Mouse (Mus musculus) adrenal gland, adult 18-20 months (tissue): ENCODE data around the gene Smg7. TPM values are rescaled to one million over a fixed set of nuclear protein-coding genes. Genes with fewer than 3 reads are reported as not detected.
"Not testable (repeated sequence)": the region's sequence is repeated elsewhere in the genome, so short reads cannot be mapped to it uniquely, and the experiment has no call there.

Source experiments
- DNase-seq, 2 experiments: peaks; one replicate each; pipeline ENCODE4 v3.0.0; 2021 to 2022; ENCODE audit warnings: low spot score in 2 of 2
- long read RNA-seq, 2 experiments: library from polyadenylated mRNA; stranded (forward); transcript quantifications; one replicate each; pipeline ENCODE4 v2.0.0; 2021
- total RNA-seq, 2 experiments: library from RNA; stranded (reverse); gene quantifications; 1 replicate in 1 of 2; 2 replicates in 1 of 2; pipeline ENCODE4 v1.2.3; 2021

Smg7 gene
- 10 to 100 TPM; 65.8 to 73.8 TPM for total RNA-seq
- long read RNA-seq, experiment 1, full-length matches to known transcripts, result 1 of 3 reads
- long read RNA-seq, experiment 1, partial matches to known transcripts, result 0 of 3 reads
- long read RNA-seq, experiment 1, other reads (novel, unspliced or antisense), result 2 of 3 reads
- long read RNA-seq, experiment 2, partial matches to known transcripts, result 1 of 6 reads
- long read RNA-seq, experiment 2, other reads (novel, unspliced or antisense), result 5 of 6 reads

GRCm38 (mm10) chr1:152901765-152902664 lies at the start of gene Smg7:
Smg7 (minus strand) TSS chr1:152902646.
- peak; percentile 25 to 64 for DNase-seq

GRCm38 (mm10) chr1:152942977-152943376 lies 40.5 kb upstream of the Smg7 start:
- no peak for DNase-seq

GRCm38 (mm10) chr1:152936365-152936764 lies 33.9 kb upstream of the Smg7 start:
- no peak for DNase-seq

GRCm38 (mm10) chr1:152935476-152935875 lies 33.0 kb upstream of the Smg7 start:
- DNase-seq, result no peak

GRCm38 (mm10) chr1:152933962-152934361 lies 31.5 kb upstream of the Smg7 start:
- DNase-seq, result no peak

GRCm38 (mm10) chr1:152921786-152922185 lies 19.3 kb upstream of the Smg7 start:
- no peak for DNase-seq

- no peak for DNase-seq
These were observed 15.2 kb upstream of the Smg7 start for GRCm38 (mm10) chr1:152917626-152918025.

GRCm38 (mm10) chr1:152916936-152917335 lies 14.5 kb upstream of the Smg7 start:
- no peak for DNase-seq

GRCm38 (mm10) chr1:152915766-152916165 lies 13.3 kb upstream of the Smg7 start:
- no peak for DNase-seq

GRCm38 (mm10) chr1:152913483-152914460 lies 11.3 kb upstream of the Smg7 start:
- no peak for DNase-seq

- peak; percentile 66 to 69 for DNase-seq
These were observed 2.0 kb upstream of the Smg7 start for GRCm38 (mm10) chr1:152904469-152904868.

GRCm38 (mm10) chr1:152903591-152904135 lies 1.2 kb upstream of the Smg7 start:
- peak; percentile 45 to 58 for DNase-seq

- peak; percentile 91 for DNase-seq
These were observed 445 bp upstream of the Smg7 start for GRCm38 (mm10) chr1:152902665-152903516.

- no peak for DNase-seq
These were observed 1.1 kb downstream of the Smg7 start for GRCm38 (mm10) chr1:152901419-152901764.

- not testable (repeated sequence) for DNase-seq
These were observed 14.4 kb downstream of the Smg7 start for GRCm38 (mm10) chr1:152888086-152888485.

GRCm38 (mm10) chr1:152871031-152871430 lies 31.4 kb downstream of the Smg7 start:
- DNase-seq, result no peak

GRCm38 (mm10) chr1:152869901-152870300 lies 32.5 kb downstream of the Smg7 start:
- DNase-seq, result no peak

GRCm38 (mm10) chr1:152846856-152847255 lies 55.6 kb downstream of the Smg7 start:
- DNase-seq, result no peak

GRCm38 (mm10) chr1:152845211-152845730 lies 57.2 kb downstream of the Smg7 start:
- no peak for DNase-seq

GRCm38 (mm10) chr1:152844634-152845033 lies 57.8 kb downstream of the Smg7 start:
- DNase-seq, result no peak
